Mouse (Mus musculus): Measurements from ENCODE around the gene Mast4. TPM values are rescaled to one million over a fixed set of nuclear protein-coding genes. Genes with fewer than 3 reads are reported as not detected.

The Mast4 gene
- polyA plus RNA-seq, 1 experiment from 2014 or later, result 36.9 TPM

DNA sequence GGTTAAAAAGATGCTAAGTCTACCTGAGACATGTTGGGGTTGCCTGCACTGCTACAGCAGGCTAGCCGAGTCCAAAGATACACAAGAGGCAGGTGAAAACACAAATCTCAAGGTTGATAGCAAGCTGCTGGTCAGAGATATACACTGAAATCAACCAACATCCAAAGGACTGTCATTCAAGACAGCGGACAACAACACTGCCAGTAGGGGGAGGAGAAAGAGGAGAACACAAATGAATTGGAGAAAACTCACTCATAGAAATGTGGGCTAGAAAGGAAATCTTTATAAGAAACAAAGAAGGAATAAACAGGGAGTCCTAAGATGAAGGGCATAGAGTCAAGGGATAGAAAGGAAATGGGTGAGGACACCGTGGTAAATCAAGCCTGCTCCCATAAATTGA, 542.1 kb downstream of the Mast4 start:
- H3K4me1 ChIP-seq (ENCODE audit: control insufficient read depth, insufficient read depth, low read length), result no peaks in the 10 kb centered on the region
- WGBS, result 91% methylated on average over 3 of the region's 3 CpGs

DNA sequence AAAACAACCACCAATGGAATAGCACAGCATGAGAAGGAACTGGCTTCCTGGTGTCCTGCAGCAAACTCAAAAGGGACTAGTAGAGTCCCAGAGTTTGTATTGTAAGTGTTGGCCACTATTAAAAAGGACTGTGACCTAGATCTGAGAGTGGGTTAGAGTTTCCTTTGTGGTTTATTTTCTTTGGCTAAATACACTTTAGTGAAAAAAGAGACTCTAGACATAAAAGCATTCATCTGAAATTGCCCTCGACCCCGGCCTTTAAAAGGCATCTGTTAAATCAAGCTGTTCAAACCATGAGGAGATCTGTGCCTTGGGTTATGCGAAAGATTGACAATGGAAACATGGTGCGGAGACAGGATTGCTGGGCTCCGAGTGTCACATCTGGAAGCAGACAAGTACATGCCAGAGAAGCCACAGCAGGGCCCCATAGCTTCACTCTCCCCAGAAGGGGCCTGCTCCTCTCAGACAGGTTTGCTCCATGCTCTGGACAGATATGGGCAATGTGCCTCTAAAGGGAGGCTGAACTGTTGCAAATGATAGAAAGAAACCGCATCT, 543.6 kb downstream of the Mast4 start:
- Histone ChIP-seq H3K4me2 (ENCODE audit: low read depth, low read length) (no peak overlapping the region), H3K27me3 (ENCODE audit: control insufficient read depth, insufficient read depth, low read length) (no peaks in the 10 kb centered on the region), H3K4me3 (ENCODE audit: low read length) (no peak overlapping the region), H3K27ac (ENCODE audit: low read length) (no peak overlapping the region), H3K9me3 (replicated peaks; ENCODE audit: control insufficient read depth, low read length) (no peaks in the 10 kb centered on the region), H3K36me3 (ENCODE audit: control insufficient read depth, insufficient read depth) (peaks cover 26% of the 10 kb centered on the region), H3K9ac (ENCODE audit: low read length) (no peak overlapping the region), H3K4me1 (ENCODE audit: control insufficient read depth, insufficient read depth, low read length) (no peaks in the 10 kb centered on the region)
- ATAC-seq (replicated peaks; ENCODE audit: extremely low read depth, insufficient read depth, low FRiP score), result no peak
- 72% methylated on average over 6 of the region's 6 CpGs for WGBS

More for the DNA sequence above, 542.1 kb downstream of the Mast4 start:
- H3K27me3 ChIP-seq (ENCODE audit: control insufficient read depth, insufficient read depth, low read length), result no peaks in the 10 kb centered on the region
- H3K4me2 ChIP-seq (ENCODE audit: low read depth, low read length), result no peak overlapping the region
- no peak overlapping the region for H3K27ac ChIP-seq (ENCODE audit: low read length)
- no peak for ATAC-seq (replicated peaks; ENCODE audit: extremely low read depth, insufficient read depth, low FRiP score)
- H3K36me3 ChIP-seq (ENCODE audit: control insufficient read depth, insufficient read depth), result peaks cover 29% of the 10 kb centered on the region
- H3K9me3 ChIP-seq (replicated peaks; ENCODE audit: control insufficient read depth, low read length), result no peaks in the 10 kb centered on the region
- H3K9ac ChIP-seq (ENCODE audit: low read length), result no peak overlapping the region
- H3K4me3 ChIP-seq (ENCODE audit: low read length), result no peak overlapping the region

DNA sequence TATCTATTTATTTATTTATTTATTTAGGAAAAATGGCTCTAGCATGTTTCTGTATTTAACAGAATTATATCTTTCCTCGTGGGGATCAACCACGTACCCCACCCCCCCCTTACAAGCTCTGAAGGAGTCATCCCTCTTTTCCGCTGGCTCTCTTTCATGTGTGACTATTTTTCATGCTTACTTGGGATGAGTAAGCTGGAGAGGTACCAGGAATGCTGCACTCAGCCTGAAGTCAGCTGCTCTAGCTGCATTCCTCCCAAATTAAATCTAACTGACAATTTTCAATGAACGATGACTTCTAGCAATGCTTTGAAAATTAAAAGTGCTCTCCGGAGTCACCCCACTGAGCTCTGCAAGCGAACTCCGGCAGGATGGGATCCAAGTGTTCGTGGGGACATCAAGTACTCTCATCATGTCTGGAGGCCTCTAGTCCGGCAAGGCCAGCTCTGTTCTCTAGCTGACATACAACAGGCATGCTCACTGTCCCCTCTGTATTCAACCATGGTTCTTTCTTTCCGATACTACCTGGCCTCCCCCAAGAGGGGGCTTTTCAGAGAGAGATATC, 547.5 kb downstream of the Mast4 start:
- no peak overlapping the region for H3K4me3 ChIP-seq (ENCODE audit: low read length)
- H3K36me3 ChIP-seq (ENCODE audit: control insufficient read depth, insufficient read depth), result peaks cover 18% of the 10 kb centered on the region

DNA sequence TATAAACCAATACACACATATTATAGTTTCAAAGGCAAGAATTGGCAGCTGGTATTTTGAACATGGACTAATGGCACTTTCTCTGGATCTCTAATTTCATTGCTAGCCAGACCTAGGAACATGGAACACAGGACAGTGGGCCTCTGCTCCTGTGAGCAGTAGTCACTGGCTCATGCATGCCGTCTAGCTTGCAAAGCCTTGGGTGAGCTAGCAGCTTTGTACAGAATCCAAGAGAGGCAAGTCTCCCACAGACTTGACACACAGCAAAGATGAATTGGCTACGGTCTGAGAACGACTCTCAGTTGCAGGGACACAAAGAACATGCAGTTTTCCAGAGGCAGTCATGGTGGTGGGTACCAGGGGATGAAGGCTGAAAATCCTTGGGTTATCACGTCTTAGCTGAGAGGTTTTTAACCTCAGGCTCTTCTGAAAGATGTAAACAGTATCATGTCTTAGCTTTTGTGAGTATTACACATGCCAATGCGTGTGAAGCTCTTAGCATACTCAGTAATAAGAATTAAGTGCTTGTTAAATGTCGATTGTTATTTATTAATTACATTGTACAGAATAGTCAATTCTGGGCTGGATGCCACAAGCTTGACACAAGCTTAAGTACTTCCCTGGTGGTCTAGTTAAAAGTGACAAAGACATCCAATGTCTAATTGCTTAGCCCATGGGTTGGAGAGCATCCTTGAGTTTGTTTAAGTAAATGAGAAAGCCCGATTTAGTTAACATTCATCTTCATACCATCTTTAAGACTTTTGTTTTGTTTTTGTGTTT, 550.6 kb downstream of the Mast4 start:
- H3K27me3 ChIP-seq (ENCODE audit: control insufficient read depth, insufficient read depth, low read length), result no peaks in the 10 kb centered on the region
- no peak overlapping the region for H3K9ac ChIP-seq (ENCODE audit: low read length)
- WGBS, result 82% methylated on average over 7 of the region's 7 CpGs
- H3K27ac ChIP-seq (ENCODE audit: low read length), result no peak overlapping the region
- H3K4me2 ChIP-seq (ENCODE audit: low read depth, low read length), result no peak overlapping the region
- no peaks in the 10 kb centered on the region for H3K9me3 ChIP-seq (replicated peaks; ENCODE audit: control insufficient read depth, low read length)
- H3K4me3 ChIP-seq (ENCODE audit: low read length), result no peak overlapping the region
- no peak for ATAC-seq (replicated peaks; ENCODE audit: extremely low read depth, insufficient read depth, low FRiP score)
- peaks cover 29% of the 10 kb centered on the region for H3K36me3 ChIP-seq (ENCODE audit: control insufficient read depth, insufficient read depth)
- no peaks in the 10 kb centered on the region for H3K4me1 ChIP-seq (ENCODE audit: control insufficient read depth, insufficient read depth, low read length)

More for the DNA sequence above, 547.5 kb downstream of the Mast4 start:
- no peaks in the 10 kb centered on the region for H3K4me1 ChIP-seq (ENCODE audit: control insufficient read depth, insufficient read depth, low read length)
- no peaks in the 10 kb centered on the region for H3K9me3 ChIP-seq (replicated peaks; ENCODE audit: control insufficient read depth, low read length)
- ATAC-seq (replicated peaks; ENCODE audit: extremely low read depth, insufficient read depth, low FRiP score), result no peak
- no peak overlapping the region for H3K4me2 ChIP-seq (ENCODE audit: low read depth, low read length)
- H3K27ac ChIP-seq (ENCODE audit: low read length), result no peak overlapping the region
- WGBS, result 90% methylated on average over 10 of the region's 10 CpGs
- no peak overlapping the region for H3K9ac ChIP-seq (ENCODE audit: low read length)
- H3K27me3 ChIP-seq (ENCODE audit: control insufficient read depth, insufficient read depth, low read length), result no peaks in the 10 kb centered on the region

DNA sequence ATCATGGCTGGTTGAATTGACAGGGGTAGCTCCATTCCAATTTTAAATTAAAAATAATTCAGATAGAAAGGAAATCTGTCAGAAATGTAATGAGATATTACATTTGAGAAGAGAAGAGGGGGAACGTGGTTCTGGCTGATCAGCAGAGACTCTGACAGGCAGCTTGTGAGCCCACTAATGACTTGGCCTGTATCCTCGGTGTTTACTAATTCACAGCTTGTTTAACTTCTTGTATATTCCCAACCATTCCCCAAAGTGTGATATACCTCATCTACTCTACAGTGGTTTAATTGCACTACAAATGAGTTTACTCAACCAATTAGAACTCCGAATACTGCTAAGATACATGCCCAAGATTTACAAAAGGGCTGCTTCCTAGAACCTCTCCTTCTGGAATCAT, 555.0 kb downstream of the Mast4 start:
- no peak for ATAC-seq (replicated peaks; ENCODE audit: extremely low read depth, insufficient read depth, low FRiP score)
- Histone ChIP-seq H3K4me2 (ENCODE audit: low read depth, low read length) (no peak overlapping the region), H3K4me1 (ENCODE audit: control insufficient read depth, insufficient read depth, low read length) (no peaks in the 10 kb centered on the region), H3K4me3 (ENCODE audit: low read length) (no peak overlapping the region), H3K9me3 (replicated peaks; ENCODE audit: control insufficient read depth, low read length) (no peaks in the 10 kb centered on the region), H3K27me3 (ENCODE audit: control insufficient read depth, insufficient read depth, low read length) (no peaks in the 10 kb centered on the region), H3K36me3 (ENCODE audit: control insufficient read depth, insufficient read depth) (peaks cover 22% of the 10 kb centered on the region), H3K9ac (ENCODE audit: low read length) (no peak overlapping the region), H3K27ac (ENCODE audit: low read length) (no peak overlapping the region)
- WGBS, result 91% methylated on average over 3 of the region's 3 CpGs

DNA sequence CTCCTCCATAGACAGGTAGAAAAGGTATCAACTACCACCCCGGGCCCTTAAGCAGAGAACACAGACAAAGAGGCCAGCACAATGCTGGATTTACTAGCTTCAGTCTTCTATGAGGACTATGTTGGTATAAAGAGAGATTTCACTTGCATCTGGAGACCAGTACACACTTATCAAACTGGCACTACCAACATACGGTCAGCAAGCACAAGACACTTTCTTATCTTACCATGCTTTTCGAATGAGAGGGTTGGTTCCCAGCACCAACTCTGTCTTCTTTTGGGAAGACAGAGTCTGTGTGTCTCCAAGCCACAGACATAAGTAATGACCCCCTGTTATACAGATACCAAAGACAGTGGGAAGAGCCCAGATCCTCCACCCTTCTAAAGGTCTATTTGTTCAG, 555.4 kb downstream of the Mast4 start:
- H3K4me2 ChIP-seq (ENCODE audit: low read depth, low read length), result no peak overlapping the region
- H3K36me3 ChIP-seq (ENCODE audit: control insufficient read depth, insufficient read depth), result peaks cover 22% of the 10 kb centered on the region
- H3K9me3 ChIP-seq (replicated peaks; ENCODE audit: control insufficient read depth, low read length), result no peaks in the 10 kb centered on the region
- WGBS, result 79% methylated on average over 3 of the region's 3 CpGs
- no peak overlapping the region for H3K9ac ChIP-seq (ENCODE audit: low read length)
- no peak overlapping the region for H3K27ac ChIP-seq (ENCODE audit: low read length)
- no peaks in the 10 kb centered on the region for H3K27me3 ChIP-seq (ENCODE audit: control insufficient read depth, insufficient read depth, low read length)
- no peak overlapping the region for H3K4me3 ChIP-seq (ENCODE audit: low read length)
- no peak for ATAC-seq (replicated peaks; ENCODE audit: extremely low read depth, insufficient read depth, low FRiP score)
- H3K4me1 ChIP-seq (ENCODE audit: control insufficient read depth, insufficient read depth, low read length), result no peaks in the 10 kb centered on the region

DNA sequence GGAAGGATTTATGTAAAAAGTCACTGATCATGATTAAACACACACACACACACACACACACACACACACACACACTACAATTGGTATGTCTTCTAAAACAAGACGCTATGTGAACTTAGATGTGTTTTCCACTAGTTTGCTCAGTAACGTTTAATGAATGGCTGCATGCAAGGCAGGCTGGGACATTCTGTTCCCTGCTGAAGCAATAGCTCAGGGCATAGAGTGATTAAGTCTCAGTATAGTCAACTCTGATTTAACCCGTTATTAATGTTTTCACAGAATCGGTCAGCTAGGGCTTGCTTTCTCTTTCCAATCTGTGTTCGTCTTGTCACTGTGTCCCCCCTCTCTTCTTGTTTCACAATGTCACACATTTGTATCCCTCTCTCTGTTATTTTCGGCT, 558.8 kb downstream of the Mast4 start:
- H3K36me3 ChIP-seq (ENCODE audit: control insufficient read depth, insufficient read depth), result peaks cover 31% of the 10 kb centered on the region
- ATAC-seq (replicated peaks; ENCODE audit: extremely low read depth, insufficient read depth, low FRiP score), result no peak

DNA sequence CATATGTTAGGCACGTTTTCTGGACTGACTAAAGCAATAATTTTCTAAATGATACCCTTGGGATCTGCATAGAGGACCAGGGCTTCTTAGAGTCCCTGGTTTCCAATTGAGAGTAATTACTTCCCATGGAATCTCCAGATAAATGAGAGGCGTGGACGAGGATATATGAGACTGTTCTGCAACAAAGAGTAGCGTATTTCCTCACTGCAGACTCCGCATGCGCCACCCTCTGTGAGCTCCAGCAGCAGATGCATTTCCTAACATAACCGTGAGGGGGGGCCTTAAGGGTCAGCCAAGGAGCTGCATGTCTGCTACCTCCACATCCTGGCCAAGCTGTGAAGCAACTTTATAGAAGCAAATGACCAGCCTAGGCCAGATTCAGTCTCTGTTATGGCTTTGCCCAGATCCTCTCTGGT, 559.5 kb downstream of the Mast4 start:
- Histone ChIP-seq H3K36me3 (ENCODE audit: control insufficient read depth, insufficient read depth) (peaks cover 31% of the 10 kb centered on the region), H3K27me3 (ENCODE audit: control insufficient read depth, insufficient read depth, low read length) (no peaks in the 10 kb centered on the region), H3K4me3 (ENCODE audit: low read length) (no peak overlapping the region), H3K4me1 (ENCODE audit: control insufficient read depth, insufficient read depth, low read length) (no peaks in the 10 kb centered on the region), H3K9ac (ENCODE audit: low read length) (no peak overlapping the region), H3K9me3 (replicated peaks; ENCODE audit: control insufficient read depth, low read length) (no peaks in the 10 kb centered on the region), H3K4me2 (ENCODE audit: low read depth, low read length) (no peak overlapping the region), H3K27ac (ENCODE audit: low read length) (no peak overlapping the region)
- WGBS, result 78% methylated on average over 7 of the region's 7 CpGs
- ATAC-seq (replicated peaks; ENCODE audit: extremely low read depth, insufficient read depth, low FRiP score), result no peak

More for the DNA sequence above, 558.8 kb downstream of the Mast4 start:
- 89% methylated on average over 6 of the region's 6 CpGs for WGBS
- H3K27ac ChIP-seq (ENCODE audit: low read length), result no peak overlapping the region
- no peak overlapping the region for H3K4me2 ChIP-seq (ENCODE audit: low read depth, low read length)
- H3K27me3 ChIP-seq (ENCODE audit: control insufficient read depth, insufficient read depth, low read length), result no peaks in the 10 kb centered on the region
- no peak overlapping the region for H3K4me3 ChIP-seq (ENCODE audit: low read length)
- H3K9me3 ChIP-seq (replicated peaks; ENCODE audit: control insufficient read depth, low read length), result no peaks in the 10 kb centered on the region
- no peaks in the 10 kb centered on the region for H3K4me1 ChIP-seq (ENCODE audit: control insufficient read depth, insufficient read depth, low read length)
- no peak overlapping the region for H3K9ac ChIP-seq (ENCODE audit: low read length)

DNA sequence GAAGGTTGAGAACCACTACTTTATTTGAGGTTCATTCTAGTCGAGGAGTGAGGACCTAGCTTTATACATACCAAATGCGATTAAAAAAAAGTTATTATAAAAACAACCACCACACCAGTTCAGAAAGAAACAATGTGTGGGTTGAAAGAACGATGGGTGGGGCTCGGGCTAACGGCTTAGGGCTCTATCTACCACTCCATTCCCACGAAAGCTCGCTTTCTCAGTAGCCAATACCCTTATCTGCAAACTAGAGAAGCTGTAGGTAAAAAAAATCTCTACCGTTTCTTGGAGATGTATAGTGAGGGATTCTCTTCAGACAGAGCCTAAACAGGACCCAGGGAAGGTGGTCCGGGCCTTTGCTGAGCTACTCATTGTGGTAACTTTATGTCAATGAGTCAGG, 561.1 kb downstream of the Mast4 start:
- H3K4me2 ChIP-seq (ENCODE audit: low read depth, low read length), result no peak overlapping the region
- H3K27me3 ChIP-seq (ENCODE audit: control insufficient read depth, insufficient read depth, low read length), result no peaks in the 10 kb centered on the region
- H3K9me3 ChIP-seq (replicated peaks; ENCODE audit: control insufficient read depth, low read length), result no peaks in the 10 kb centered on the region
- H3K4me3 ChIP-seq (ENCODE audit: low read length), result no peak overlapping the region
- no peaks in the 10 kb centered on the region for H3K4me1 ChIP-seq (ENCODE audit: control insufficient read depth, insufficient read depth, low read length)
- WGBS, result 83% methylated on average over 9 of the region's 9 CpGs
- H3K27ac ChIP-seq (ENCODE audit: low read length), result no peak overlapping the region
- H3K9ac ChIP-seq (ENCODE audit: low read length), result no peak overlapping the region
- ATAC-seq (replicated peaks; ENCODE audit: extremely low read depth, insufficient read depth, low FRiP score), result no peak
- peaks cover 39% of the 10 kb centered on the region for H3K36me3 ChIP-seq (ENCODE audit: control insufficient read depth, insufficient read depth)

All from heart, embryonic 16.5 days (tissue).